23 mouse cellular contexts compared by ENCODE assay signal in genomic region chr4:88762341-88762740, GRCm38 (mm10). TPM values are rescaled to one million over a fixed set of nuclear protein-coding genes. Genes with fewer than 3 reads are reported as not detected.
DNase-seq lines count a peak whose midpoint lies in the region; ATAC-seq and TF ChIP-seq lines count a peak whose summit lies in the region.
"Not testable (repeated sequence)": the region's sequence is repeated elsewhere in the genome, so short reads cannot be mapped to it uniquely, and the experiment has no call there.
"Had no signal": no experiment of that assay in that cellular context is flagged by ENCODE, and none has a peak within 500 bp of the region (broad histone marks: within the 10 kb centered on the region; RNA-seq: fewer than 3 reads in every experiment).

No protein-coding gene starts in this region.

- not testable (repeated sequence) for TF ChIP-seq POLR2A in thymus, adult 2 months (IDR thresholded peaks at IDR 0.05; ENCODE audit: control insufficient read depth, extremely low read depth, insufficient read depth, low read length, poor library complexity)

- not testable (repeated sequence) for ATAC-seq in embryonic facial prominence, embryonic 13.5 days (ENCODE audit: insufficient number of reproducible peaks, insufficient read depth, low FRiP score, low TSS enrichment, low read depth); heart, embryonic 13.5 days (ENCODE audit: extremely low read depth, insufficient number of reproducible peaks, low FRiP score, low TSS enrichment); liver, embryonic 13.5 days (ENCODE audit: low read depth)

- not testable (repeated sequence) for H3K27ac ChIP-seq in embryonic facial prominence, embryonic 13.5 days; heart, embryonic 13.5 days (replicated peaks); liver, embryonic 13.5 days; thymus, adult 2 months (ENCODE audit: control insufficient read depth, insufficient read depth, low read length)

- 48% methylated on average over 9 of the region's 9 CpGs for WGBS in embryonic facial prominence, embryonic 13.5 days
- 47% methylated on average over 9 of the region's 9 CpGs for WGBS in heart, embryonic 13.5 days
- WGBS in liver, embryonic 13.5 days (ENCODE audit: insufficient replicate concordance): 29% methylated on average over 9 of the region's 9 CpGs
- WGBS in thymus, adult 2 months: 63% methylated on average over 9 of the region's 9 CpGs

- not testable (repeated sequence) for H3K4me1 ChIP-seq in embryonic facial prominence, embryonic 13.5 days; heart, embryonic 13.5 days; liver, embryonic 13.5 days (replicated peaks); thymus, adult 2 months (replicated peaks; ENCODE audit: control insufficient read depth, insufficient read depth, low read length)

- H3K4me3 ChIP-seq in embryonic facial prominence, embryonic 13.5 days; heart, embryonic 13.5 days; liver, embryonic 13.5 days (replicated peaks); thymus, adult 2 months (ENCODE audit: control insufficient read depth, insufficient read depth, low read length): not testable (repeated sequence)

- not testable (repeated sequence) for TF ChIP-seq CTCF in thymus, adult 2 months (IDR thresholded peaks at IDR 0.05; ENCODE audit: borderline replicate concordance, control insufficient read depth, extremely low read depth, insufficient read depth, low read length, poor library complexity)

- not testable (repeated sequence) for H3K9me3 ChIP-seq in embryonic facial prominence, embryonic 13.5 days; heart, embryonic 13.5 days; liver, embryonic 13.5 days (replicated peaks)

- H3K36me3 ChIP-seq in embryonic facial prominence, embryonic 13.5 days; heart, embryonic 13.5 days; liver, embryonic 13.5 days; thymus, adult 2 months (ENCODE audit: control insufficient read depth, insufficient read depth, low read length): not testable (repeated sequence)

- peak; percentile 58 for DNase-seq in cerebellum, adult 11-12 months
- DNase-seq in kidney, adult 11 months: peak; percentile 31
- DNase-seq in kidney, postnatal 14 days: peak; percentile 16
- DNase-seq in liver, embryonic 13.5 days: not testable (repeated sequence)
- DNase-seq in thymus, adult 2 months: peak; percentile 28

- peak overlapping the region; percentile 51; the same call in 1 of the 2 replicates for H3K4me2 ChIP-seq in embryonic facial prominence, embryonic 13.5 days
- H3K4me2 ChIP-seq in heart, embryonic 13.5 days: peak overlapping the region; percentile 60
- peak overlapping the region; percentile 53; the same call in 1 of the 2 replicates for H3K4me2 ChIP-seq in liver, embryonic 13.5 days

- H3K27me3 ChIP-seq in embryonic facial prominence, embryonic 13.5 days; heart, embryonic 13.5 days (replicated peaks); liver, embryonic 13.5 days; thymus, adult 2 months (ENCODE audit: control insufficient read depth, insufficient read depth, low read length): not testable (repeated sequence)

- H3K9ac ChIP-seq in embryonic facial prominence, embryonic 13.5 days; heart, embryonic 13.5 days; liver, embryonic 13.5 days: not testable (repeated sequence)

RNA-seq across cellular contexts. Expression of gene Gm13283, which starts 2.4 kb away (rescaled TPM):
- polyA plus RNA-seq in embryonic facial prominence, embryonic 13.5 days (2015; fragmentation: Nextera tagmentation; extraction: Ambion mirVana): 0.22 and 0.63 TPM in 2 replicates
- polyA plus RNA-seq in heart, embryonic 13.5 days (2015; fragmentation: Nextera tagmentation; extraction: Ambion mirVana): 0.20 and 0.31 TPM in 2 replicates
- polyA plus RNA-seq in liver, embryonic 13.5 days (2015; fragmentation: Nextera tagmentation; extraction: Ambion mirVana): not detected in 2 replicates
- 0.07 and 0.08 TPM in 2 replicates for polyA plus RNA-seq in thymus, adult 2 months (2012; rRNA removed)
- polyA plus RNA-seq: forebrain, embryonic 15.5 days; frontal cortex, adult 2 months; heart, adult 2 months; hindbrain, embryonic 10.5 days; inflammation-experienced regulatory T-cells, adult 6 months; midbrain, embryonic 15.5 days had no signal

RNA-seq across cellular contexts. Expression of gene Gm13271, which starts 7.7 kb away (rescaled TPM):
- polyA plus RNA-seq in embryonic facial prominence, embryonic 13.5 days (2015; fragmentation: Nextera tagmentation; extraction: Ambion mirVana): not detected in 2 replicates
- polyA plus RNA-seq in heart, embryonic 13.5 days (2015; fragmentation: Nextera tagmentation; extraction: Ambion mirVana): not detected in 2 replicates
- polyA plus RNA-seq in liver, embryonic 13.5 days (2015; fragmentation: Nextera tagmentation; extraction: Ambion mirVana): not detected in 2 replicates
- not detected in 2 replicates for polyA plus RNA-seq in thymus, adult 2 months (2012; rRNA removed)
- polyA plus RNA-seq: embryonic facial prominence, embryonic 12.5 days; forebrain, embryonic 10.5 days; forebrain, embryonic 15.5 days; frontal cortex, adult 2 months; heart, adult 2 months; heart, postnatal 0 days; hindbrain, embryonic 10.5 days; hindbrain, embryonic 15.5 days; inflammation-experienced regulatory T-cells, adult 6 months; limb, embryonic 14.5 days; liver, embryonic 14.5 days; lung, embryonic 15.5 days; midbrain, embryonic 10.5 days; midbrain, embryonic 15.5 days; neural tube, embryonic 15.5 days; stomach, embryonic 16.5 days had no signal

RNA-seq across cellular contexts. Expression of gene Gm13290, which starts 11.3 kb away (rescaled TPM):
- 0.46 and 0.70 TPM in 2 replicates for polyA plus RNA-seq in embryonic facial prominence, embryonic 13.5 days (2015; fragmentation: Nextera tagmentation; extraction: Ambion mirVana)
- polyA plus RNA-seq in heart, embryonic 13.5 days (2015; fragmentation: Nextera tagmentation; extraction: Ambion mirVana): 0.29 TPM in 1 of 2 replicates, not detected in the other
- not detected in 2 replicates for polyA plus RNA-seq in liver, embryonic 13.5 days (2015; fragmentation: Nextera tagmentation; extraction: Ambion mirVana)
- not detected in 2 replicates for polyA plus RNA-seq in thymus, adult 2 months (2012; rRNA removed)
- polyA plus RNA-seq: forebrain, embryonic 15.5 days; frontal cortex, adult 2 months; heart, adult 2 months; hindbrain, embryonic 15.5 days; inflammation-experienced regulatory T-cells, adult 6 months; liver, embryonic 14.5 days; midbrain, embryonic 10.5 days; midbrain, embryonic 15.5 days; neural tube, embryonic 15.5 days had no signal

RNA-seq across cellular contexts. Expression of gene Gm13289, which starts 14.4 kb away (rescaled TPM):
- not detected in 2 replicates for polyA plus RNA-seq in embryonic facial prominence, embryonic 13.5 days (2015; fragmentation: Nextera tagmentation; extraction: Ambion mirVana)
- not detected in 2 replicates for polyA plus RNA-seq in heart, embryonic 13.5 days (2015; fragmentation: Nextera tagmentation; extraction: Ambion mirVana)
- not detected in 2 replicates for polyA plus RNA-seq in liver, embryonic 13.5 days (2015; fragmentation: Nextera tagmentation; extraction: Ambion mirVana)
- polyA plus RNA-seq in thymus, adult 2 months (2012; rRNA removed): not detected in 2 replicates
- polyA plus RNA-seq: embryonic facial prominence, embryonic 12.5 days; forebrain, embryonic 10.5 days; forebrain, embryonic 15.5 days; frontal cortex, adult 2 months; heart, adult 2 months; heart, postnatal 0 days; hindbrain, embryonic 10.5 days; hindbrain, embryonic 15.5 days; inflammation-experienced regulatory T-cells, adult 6 months; limb, embryonic 14.5 days; liver, embryonic 14.5 days; lung, embryonic 15.5 days; midbrain, embryonic 10.5 days; midbrain, embryonic 15.5 days; neural tube, embryonic 15.5 days; stomach, embryonic 16.5 days had no signal

RNA-seq across cellular contexts. Expression of gene Gm13272, which starts 17.3 kb away (rescaled TPM):
- not detected in 2 replicates for polyA plus RNA-seq in embryonic facial prominence, embryonic 13.5 days (2015; fragmentation: Nextera tagmentation; extraction: Ambion mirVana)
- not detected in 2 replicates for polyA plus RNA-seq in heart, embryonic 13.5 days (2015; fragmentation: Nextera tagmentation; extraction: Ambion mirVana)
- not detected in 2 replicates for polyA plus RNA-seq in liver, embryonic 13.5 days (2015; fragmentation: Nextera tagmentation; extraction: Ambion mirVana)
- not detected in 2 replicates for polyA plus RNA-seq in thymus, adult 2 months (2012; rRNA removed)
- polyA plus RNA-seq: embryonic facial prominence, embryonic 12.5 days; forebrain, embryonic 10.5 days; forebrain, embryonic 15.5 days; frontal cortex, adult 2 months; heart, adult 2 months; heart, postnatal 0 days; hindbrain, embryonic 10.5 days; hindbrain, embryonic 15.5 days; inflammation-experienced regulatory T-cells, adult 6 months; liver, embryonic 14.5 days; midbrain, embryonic 10.5 days; midbrain, embryonic 15.5 days; neural tube, embryonic 15.5 days had no signal
